Mouse (Mus musculus) forebrain, embryonic 15.5 days (tissue): ENCODE results near the gene Vwa1. TPM values are rescaled to one million over a fixed set of nuclear protein-coding genes. Genes with fewer than 3 reads are reported as not detected.

Experiments used
- ATAC-seq: fragments of 200-750 bp; cut with Nextera tagmentation; replicated peaks from 2 replicates; pipeline ENCODE4 v1.8.0; 2017; ENCODE audit warnings: mild to moderate bottlenecking, moderate TSS enrichment, moderate library complexity
- H3K27ac ChIP-seq: fragments of 300-500 bp; sonication (generic); replicated peaks from 2 replicates; pipeline ENCODE4 v1.5.1; 2015; ENCODE audit warnings: mild to moderate bottlenecking, inconsistent platforms
- H3K27me3 ChIP-seq: fragments of 300-500 bp; sonication (generic); 2 replicates; pipeline ENCODE4 v1.6.1; 2015; ENCODE audit warnings: inconsistent platforms
- H3K36me3 ChIP-seq: fragments of 300-500 bp; sonication (generic); 2 replicates; pipeline ENCODE4 v1.6.1; 2015; ENCODE audit warnings: mild to moderate bottlenecking, inconsistent platforms
- H3K4me1 ChIP-seq: fragments of 300-500 bp; sonication (generic); 2 replicates; pipeline ENCODE4 v1.6.1; 2015; ENCODE audit warnings: inconsistent platforms
- H3K4me2 ChIP-seq: fragments of 300-500 bp; sonication (generic); replicated peaks from 2 replicates; pipeline ENCODE4 v1.6.1; 2015; ENCODE audit warnings: mild to moderate bottlenecking, inconsistent platforms
- H3K4me3 ChIP-seq: fragments of 300-500 bp; sonication (generic); 2 replicates; pipeline ENCODE4 v1.5.1; 2015; ENCODE audit warnings: mild to moderate bottlenecking, inconsistent platforms
- H3K9ac ChIP-seq: fragments of 300-500 bp; sonication (generic); replicated peaks from 2 replicates; pipeline ENCODE4 v1.6.1; 2015; ENCODE audit warnings: mild to moderate bottlenecking, inconsistent platforms
- H3K9me3 ChIP-seq: fragments of 300-500 bp; sonication (generic); 2 replicates; pipeline ENCODE4 v1.6.1; 2016; ENCODE audit warnings: inconsistent platforms
- WGBS: fragments of 180-500 bp; shearing (Covaris S2); methylation state at CpG from one replicate; pipeline ENCODE4 v1.1.7; 2015; ENCODE audit warnings: mixed read lengths; 5-methylcytosine and 5-hydroxymethylcytosine counted together
- microRNA-seq: library from miRNA; unstranded; fragments of <30 nt; microRNA quantifications from one replicate; pipeline ENCODE4, GENCODE M21; 2016
- polyA plus RNA-seq: library from polyadenylated mRNA; unstranded; fragments of >200 nt; fragmentation: Nextera tagmentation; extraction: Ambion mirVana; gene quantifications from 2 replicates; pipeline ENCODE4 v1.2.1, GENCODE M21; 2015

Gene Vwa1
- polyA plus RNA-seq, 1 experiment from 2014 or later = 21.8 TPM

DNA sequence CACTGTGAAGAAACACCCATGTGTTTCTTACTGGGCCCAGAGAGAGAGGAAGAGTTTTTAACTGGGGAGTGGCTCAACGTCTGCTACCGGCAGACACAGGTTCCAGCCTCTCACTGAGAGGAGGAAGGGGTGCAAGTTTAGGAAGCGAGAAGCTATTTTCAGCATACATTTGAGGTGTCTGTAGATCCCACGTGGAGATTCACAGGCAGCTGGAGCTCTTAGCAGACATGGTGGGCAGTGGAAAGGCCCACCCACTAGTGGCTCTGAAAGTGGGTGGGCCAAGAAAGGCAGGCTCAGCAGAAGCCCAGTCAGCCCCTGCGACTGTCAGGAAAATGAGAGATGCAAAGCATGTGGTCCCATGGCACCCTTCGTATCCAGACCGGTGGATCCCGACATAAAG, 36.2 kb downstream of the Vwa1 start:
- ATAC-seq = no peak
- no peak overlapping the region for H3K4me3 ChIP-seq
- peaks cover 32% of the 10 kb centered on the region for H3K4me1 ChIP-seq
- no peaks in the 10 kb centered on the region for H3K27me3 ChIP-seq
- H3K4me2 ChIP-seq = no peak overlapping the region
- H3K9me3 ChIP-seq = no peaks in the 10 kb centered on the region
- no peak overlapping the region for H3K27ac ChIP-seq
- H3K36me3 ChIP-seq = peaks cover 42% of the 10 kb centered on the region
- 70% methylated on average over 8 of the region's 8 CpGs for WGBS
- no peak overlapping the region for H3K9ac ChIP-seq

- H3K9ac ChIP-seq = no peak overlapping the region
- H3K4me3 ChIP-seq = peak overlapping the region; percentile 87
- peaks cover 32% of the 10 kb centered on the region for H3K4me1 ChIP-seq
- no peaks in the 10 kb centered on the region for H3K9me3 ChIP-seq
- H3K27me3 ChIP-seq = no peaks in the 10 kb centered on the region
- H3K4me2 ChIP-seq = peak overlapping the region; percentile 93
- peaks cover 26% of the 10 kb centered on the region for H3K36me3 ChIP-seq
- no peak for ATAC-seq
- 94% methylated on average over 5 of the region's 5 CpGs for WGBS
- no peak overlapping the region for H3K27ac ChIP-seq
Observed at GRCm38 (mm10) chr4:155736421-155736820, 38.1 kb downstream of the Vwa1 start.

DNA sequence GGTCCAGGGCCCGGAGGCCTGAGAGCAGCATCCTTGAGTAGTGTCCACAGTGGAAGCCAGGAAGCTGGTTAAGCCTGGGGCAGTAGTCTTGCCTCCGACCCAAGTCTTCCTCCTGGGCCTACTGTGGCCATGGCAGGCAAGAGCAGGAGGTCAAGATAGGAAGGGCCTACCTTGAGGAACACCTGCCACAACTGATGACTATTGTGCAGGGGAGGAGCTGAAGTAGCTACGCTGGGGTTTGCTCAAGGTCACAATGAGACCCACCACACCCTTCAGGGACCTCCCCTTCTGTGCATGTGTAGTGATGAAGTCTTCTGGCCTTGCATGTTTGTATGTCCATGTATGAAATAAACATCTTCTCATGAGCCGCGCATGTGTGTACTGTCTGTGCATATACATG, 38.7 kb downstream of the Vwa1 start:
- Histone ChIP-seq H3K4me3 (peak overlapping the region; percentile 87), H3K9ac (peak overlapping the region; percentile 96), H3K4me1 (peaks cover 32% of the 10 kb centered on the region), H3K27me3 (no peaks in the 10 kb centered on the region), H3K9me3 (no peaks in the 10 kb centered on the region), H3K4me2 (peak overlapping the region; percentile 93), H3K36me3 (peaks cover 20% of the 10 kb centered on the region), H3K27ac (peak overlapping the region; percentile 94)
- 62% methylated on average over 5 of the region's 5 CpGs for WGBS
- ATAC-seq = 0 out of 2 replicates have a peak, but pooled peaks have one; percentile 2

DNA sequence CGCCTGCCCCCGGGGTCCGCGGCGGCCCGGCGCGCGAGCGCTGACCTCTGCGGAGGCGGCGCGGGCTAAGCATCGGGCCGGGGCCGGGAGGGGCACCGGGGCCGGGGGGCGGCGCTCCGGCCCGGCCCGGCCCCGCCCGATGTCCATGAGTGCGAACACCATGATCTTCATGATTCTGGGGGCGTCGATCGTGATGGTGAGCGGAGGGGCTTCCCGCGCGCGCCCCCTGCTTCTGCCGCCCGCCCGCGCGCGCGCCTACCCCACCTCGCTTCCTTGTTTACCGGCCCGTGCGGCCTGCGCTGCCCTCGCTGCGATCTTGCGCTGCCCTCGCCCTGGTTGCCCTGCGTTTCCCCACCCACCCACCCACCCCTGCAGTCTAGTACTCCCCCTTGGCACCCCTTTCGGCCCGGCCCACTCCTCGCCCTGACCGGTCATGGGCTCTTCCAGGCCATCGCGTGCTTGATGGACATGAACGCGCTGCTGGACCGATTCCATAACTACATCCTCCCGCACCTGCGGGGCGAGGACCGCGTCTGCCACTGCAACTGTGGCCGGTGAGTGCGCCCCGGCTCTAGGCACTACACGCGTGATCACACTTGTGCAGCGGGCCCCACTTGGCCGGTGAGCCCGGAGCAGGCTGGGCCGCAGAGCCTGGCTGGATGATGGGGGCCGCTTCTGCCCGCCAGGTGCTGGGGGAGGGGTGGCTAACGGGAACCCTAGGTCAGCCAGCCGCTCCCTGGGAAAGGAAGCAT, 39.4 kb downstream of the Vwa1 start:
- Histone ChIP-seq H3K4me3 (peak overlapping the region; percentile 87), H3K27me3 (no peaks in the 10 kb centered on the region), H3K4me1 (peaks cover 32% of the 10 kb centered on the region), H3K27ac (peak overlapping the region; percentile 94), H3K9me3 (no peaks in the 10 kb centered on the region), H3K4me2 (peak overlapping the region; percentile 93), H3K36me3 (peaks cover 13% of the 10 kb centered on the region), H3K9ac (peak overlapping the region; percentile 96)
- WGBS = under 1% methylated on average over 59 of the region's 79 CpGs
- ATAC-seq = peak; percentile 54

- no peaks in the 10 kb centered on the region for H3K27me3 ChIP-seq
- H3K9ac ChIP-seq = peak within 1 kb of the TSS; percentile 96
- H3K27ac ChIP-seq = peak within 1 kb of the TSS; percentile 94
- peaks cover 8% of the 10 kb centered on the region; the same call in 1 of the 2 replicates for H3K36me3 ChIP-seq
- ATAC-seq = peak; percentile 90
- peaks cover 26% of the 10 kb centered on the region for H3K4me1 ChIP-seq
- H3K4me3 ChIP-seq = peak within 1 kb of the TSS; percentile 87
- WGBS = under 1% methylated on average over 30 of the region's 35 CpGs
- H3K9me3 ChIP-seq = no peaks in the 10 kb centered on the region
- peak within 1 kb of the TSS; percentile 93 for H3K4me2 ChIP-seq
Observed at GRCm38 (mm10) chr4:155734350-155734941, 40.1 kb downstream of the Vwa1 start, which contains the start of gene Tmem240. Tmem240 (plus strand) TSS chr4:155734800.

GRCm38 (mm10) chr4:155733267-155733666, 41.2 kb downstream of the Vwa1 start:
- Histone ChIP-seq H3K4me2 (no peak overlapping the region), H3K4me3 (no peak overlapping the region), H3K36me3 (peaks cover 8% of the 10 kb centered on the region; the same call in 1 of the 2 replicates), H3K9ac (no peak overlapping the region), H3K27ac (no peak overlapping the region), H3K9me3 (no peaks in the 10 kb centered on the region), H3K4me1 (peaks cover 26% of the 10 kb centered on the region), H3K27me3 (no peaks in the 10 kb centered on the region)
- ATAC-seq = no peak
- 86% methylated on average over 10 of the region's 10 CpGs for WGBS

GRCm38 (mm10) chr4:155727993-155728392, 46.5 kb downstream of the Vwa1 start:
- Histone ChIP-seq H3K27ac (no peak overlapping the region), H3K4me1 (no peaks in the 10 kb centered on the region), H3K9ac (no peak overlapping the region), H3K36me3 (peaks cover 10% of the 10 kb centered on the region), H3K4me2 (no peak overlapping the region), H3K4me3 (no peak overlapping the region), H3K27me3 (no peaks in the 10 kb centered on the region), H3K9me3 (no peaks in the 10 kb centered on the region)
- 88% methylated on average over 2 of the region's 2 CpGs for WGBS
- ATAC-seq = no peak

DNA sequence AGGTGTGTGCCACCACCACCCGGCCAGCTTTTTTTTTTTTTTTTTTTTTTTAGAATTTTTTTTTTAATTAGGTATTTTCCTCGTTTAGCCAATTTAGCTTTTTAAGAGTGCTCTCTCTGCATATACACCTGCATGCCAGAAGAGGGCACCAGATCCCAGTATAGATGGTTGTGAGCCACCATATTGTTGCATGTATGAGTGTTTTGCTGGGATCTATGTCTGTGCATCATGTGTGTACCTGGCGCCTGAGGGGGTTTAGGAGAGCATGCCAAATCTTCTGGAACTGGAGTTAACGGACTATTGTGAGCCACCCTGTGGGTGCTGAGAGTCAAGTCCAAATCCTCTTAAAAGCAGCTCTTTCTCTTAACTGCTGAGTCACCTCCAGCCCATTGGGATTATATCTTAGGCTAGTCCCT, 52.8 kb downstream of the Vwa1 start:
- ATAC-seq = 0 out of 2 replicates have a peak, but pooled peaks have one; percentile 32
- H3K9ac ChIP-seq = no peak overlapping the region
- H3K4me3 ChIP-seq = no peak overlapping the region
- 53% methylated on average over 4 of the region's 4 CpGs for WGBS
- H3K9me3 ChIP-seq = no peaks in the 10 kb centered on the region
- H3K27me3 ChIP-seq = no peaks in the 10 kb centered on the region
- peaks cover 18% of the 10 kb centered on the region for H3K36me3 ChIP-seq
- H3K4me2 ChIP-seq = no peak overlapping the region
- H3K4me1 ChIP-seq = no peaks in the 10 kb centered on the region
- H3K27ac ChIP-seq = no peak overlapping the region

Small RNA genes within 50 kb of the gene (microRNA-seq; reads per million reads assigned to microRNA genes)
- not detected for gene Gm27743

Other genes starting within 250 kb of the Vwa1 start
- 109 and 110 TPM in 2 replicates for gene Nadk, start 212.3 kb downstream of the Vwa1 start, polyA plus RNA-seq
- 10.9 and 12.9 TPM in 2 replicates for gene Slc35e2, start 173.3 kb downstream of the Vwa1 start, polyA plus RNA-seq
- 60.8 and 63.5 TPM in 2 replicates for gene Cdk11b, start 149.8 kb downstream of the Vwa1 start, polyA plus RNA-seq
- gene Gm10563, start 129.3 kb downstream of the Vwa1 start, polyA plus RNA-seq = not detected in 2 replicates
- 2.3 and 2.6 TPM in 2 replicates for gene Mmp23, start 121.3 kb downstream of the Vwa1 start, polyA plus RNA-seq
- gene Mib2, start 105.5 kb downstream of the Vwa1 start, polyA plus RNA-seq = 51.6 and 52.1 TPM in 2 replicates
- 8.2 and 10.9 TPM in 2 replicates for gene Fndc10, start 80.4 kb downstream of the Vwa1 start, polyA plus RNA-seq
- 144 and 146 TPM in 2 replicates for gene Ssu72, start 69.9 kb downstream of the Vwa1 start, polyA plus RNA-seq
- 10.4 TPM in 2 replicates for gene Tmem240, start 39.9 kb downstream of the Vwa1 start, polyA plus RNA-seq
- gene Atad3a, start 13.6 kb downstream of the Vwa1 start, polyA plus RNA-seq = 91.0 TPM in 2 replicates
- gene Tmem88b, start 11.2 kb upstream of the Vwa1 start, polyA plus RNA-seq = 0.29 and 0.60 TPM in 2 replicates
- not detected in 2 replicates for gene Ankrd65, start 15.7 kb upstream of the Vwa1 start, polyA plus RNA-seq
- gene Mrpl20, start 28.2 kb upstream of the Vwa1 start, polyA plus RNA-seq = 228 and 244 TPM in 2 replicates
- 172 and 173 TPM in 2 replicates for gene Ccnl2, start 37.8 kb upstream of the Vwa1 start, polyA plus RNA-seq
- gene Aurkaip1, start 56.6 kb upstream of the Vwa1 start, polyA plus RNA-seq = 127 and 130 TPM in 2 replicates
- gene Mxra8, start 65.0 kb upstream of the Vwa1 start, polyA plus RNA-seq = 15.0 and 19.0 TPM in 2 replicates
- 10.6 and 23.1 TPM in 2 replicates for gene Dvl1, start 72.7 kb upstream of the Vwa1 start, polyA plus RNA-seq
- gene Tas1r3, start 88.7 kb upstream of the Vwa1 start, polyA plus RNA-seq = 0.64 and 0.73 TPM in 2 replicates
- 20.5 and 22.9 TPM in 2 replicates for gene Cptp, start 94.7 kb upstream of the Vwa1 start, polyA plus RNA-seq
- 90.6 and 99.9 TPM in 2 replicates for gene Ints11, start 94.8 kb upstream of the Vwa1 start, polyA plus RNA-seq
- gene Pusl1, start 117.1 kb upstream of the Vwa1 start, polyA plus RNA-seq = 61.5 and 64.8 TPM in 2 replicates
- gene Acap3, start 117.1 kb upstream of the Vwa1 start, polyA plus RNA-seq = 82.2 and 84.5 TPM in 2 replicates
- gene Ube2j2, start 169.1 kb upstream of the Vwa1 start, polyA plus RNA-seq = 123 and 127 TPM in 2 replicates
- 7.4 and 9.0 TPM in 2 replicates for gene C1qtnf12, start 187.6 kb upstream of the Vwa1 start, polyA plus RNA-seq
- 27.8 and 30.2 TPM in 2 replicates for gene B3galt6, start 218.0 kb upstream of the Vwa1 start, polyA plus RNA-seq
- gene Sdf4, start 218.2 kb upstream of the Vwa1 start, polyA plus RNA-seq = 114 and 117 TPM in 2 replicates
- 0.83 and 0.95 TPM in 2 replicates for gene Tnfrsf4, start 239.1 kb upstream of the Vwa1 start, polyA plus RNA-seq